Mouse (Mus musculus): ENCODE results near the gene Pitpnm2.

Pitpnm2 gene

GRCm38 (mm10) chr5:124249614-124250591 lies at the start of gene Pitpnm2:
TSS of gene Pitpnm2 (minus strand) at chr5:124249760.
- peak; percentile 73 for DNase-seq (ENCODE audit: low read depth)

GRCm38 (mm10) chr5:124299307-124299706 lies 49.7 kb upstream of the Pitpnm2 start:
- DNase-seq (ENCODE audit: low read depth) = peak; percentile 68

DNA sequence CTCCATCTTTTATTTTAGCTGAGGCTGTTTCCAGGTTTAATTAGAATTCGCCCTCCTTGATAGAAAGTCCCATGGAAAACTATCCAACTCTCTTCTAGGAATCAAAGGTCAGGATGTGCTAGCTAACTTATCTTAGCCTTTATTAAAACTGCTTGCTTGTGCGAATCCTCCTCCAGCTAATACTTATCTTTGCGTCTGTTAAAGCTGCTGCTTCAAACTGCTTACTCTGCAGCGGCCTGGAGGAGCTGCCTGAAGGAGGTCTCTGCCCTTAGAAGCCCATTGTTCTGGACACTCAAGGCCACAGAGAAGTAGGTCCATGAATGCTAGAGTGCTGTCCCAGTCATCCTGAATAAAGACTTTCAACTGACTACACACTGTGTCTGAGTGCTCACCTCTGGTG lies 46.9 kb upstream of the Pitpnm2 start:
- no peak for DNase-seq (ENCODE audit: low read depth)

GRCm38 (mm10) chr5:124293967-124294366 lies 44.4 kb upstream of the Pitpnm2 start:
- no peak for DNase-seq (ENCODE audit: low read depth)

GRCm38 (mm10) chr5:124290216-124290615 lies 40.7 kb upstream of the Pitpnm2 start:
- no peak for DNase-seq (ENCODE audit: low read depth)

DNA sequence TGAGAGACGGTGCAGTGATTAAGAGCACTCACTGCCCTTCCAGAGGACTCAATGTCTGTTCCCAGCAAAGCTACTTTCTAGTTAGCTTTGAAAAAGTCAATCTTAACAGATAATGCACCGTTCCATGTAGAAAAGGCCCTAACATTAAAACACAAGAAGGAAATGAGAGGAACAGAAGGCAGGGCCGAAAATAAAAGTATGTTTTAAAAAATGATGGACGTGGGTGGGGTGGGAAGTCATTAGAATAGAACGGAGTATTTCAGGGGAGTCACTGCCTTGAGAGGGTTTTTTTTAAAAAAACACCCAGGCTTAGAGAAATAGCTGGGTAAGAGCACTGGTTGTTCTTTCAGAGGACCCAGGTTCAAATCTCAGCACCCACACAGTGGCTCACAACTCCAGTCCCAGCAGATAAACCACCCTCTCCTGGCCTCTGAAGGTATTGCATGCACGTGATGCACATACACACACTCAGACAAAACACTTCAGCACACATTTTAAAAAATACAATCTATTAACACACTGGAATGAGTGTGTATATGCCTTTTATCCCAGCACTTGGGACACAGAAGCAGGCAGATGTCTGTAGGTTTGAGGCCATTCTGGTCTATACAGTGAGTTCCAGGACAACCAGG lies 38.2 kb upstream of the Pitpnm2 start:
- no peak for DNase-seq (ENCODE audit: low read depth)

DNA sequence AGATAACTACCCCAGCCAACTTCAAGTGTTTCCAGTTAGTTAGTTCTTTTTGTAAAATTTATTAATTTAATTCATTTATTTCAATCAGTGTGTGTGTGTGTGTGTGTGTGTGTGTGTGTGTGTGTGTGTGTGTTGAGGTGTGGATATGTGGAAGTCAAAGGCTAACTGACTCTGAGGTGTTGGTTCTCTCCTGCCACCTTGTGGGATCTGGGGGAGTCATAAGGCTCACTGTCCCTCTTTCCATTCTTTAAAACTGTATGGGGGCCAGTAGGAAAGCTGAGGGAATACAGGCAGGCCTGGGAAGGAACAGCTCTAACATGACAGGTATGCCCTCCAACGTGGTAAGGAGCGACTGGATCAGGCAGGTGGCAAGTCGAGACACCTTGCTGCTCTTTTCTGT lies 34.8 kb upstream of the Pitpnm2 start:
- DNase-seq (ENCODE audit: low read depth) = no peak

GRCm38 (mm10) chr5:124282854-124283253 lies 33.3 kb upstream of the Pitpnm2 start:
- no peak for DNase-seq (ENCODE audit: low read depth)

- no peak for DNase-seq (ENCODE audit: low read depth)
Measured at GRCm38 (mm10) chr5:124270226-124270625, 20.7 kb upstream of the Pitpnm2 start.

- no peak for DNase-seq (ENCODE audit: low read depth)
Measured at GRCm38 (mm10) chr5:124269661-124270060, 20.1 kb upstream of the Pitpnm2 start.

DNA sequence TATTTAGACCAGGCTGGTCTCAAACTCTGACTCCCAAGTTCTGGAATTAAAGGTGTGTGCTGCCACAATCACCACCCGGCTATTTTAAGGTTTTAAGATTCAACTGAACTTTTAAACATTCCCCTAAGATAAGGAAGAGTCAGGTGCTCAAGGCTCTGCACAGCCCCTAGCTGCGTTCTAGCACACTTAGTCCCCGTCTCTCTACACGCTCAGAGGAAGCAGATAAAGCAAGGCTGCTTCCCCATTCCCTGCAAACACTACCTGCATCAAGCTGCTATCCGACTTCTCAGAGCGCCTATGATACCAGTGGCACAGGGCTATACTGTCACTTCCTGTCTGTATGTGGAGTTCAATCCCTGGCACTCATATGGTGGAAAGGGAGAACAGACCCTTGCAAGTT lies 18.1 kb upstream of the Pitpnm2 start:
- no peak for DNase-seq (ENCODE audit: low read depth)

DNA sequence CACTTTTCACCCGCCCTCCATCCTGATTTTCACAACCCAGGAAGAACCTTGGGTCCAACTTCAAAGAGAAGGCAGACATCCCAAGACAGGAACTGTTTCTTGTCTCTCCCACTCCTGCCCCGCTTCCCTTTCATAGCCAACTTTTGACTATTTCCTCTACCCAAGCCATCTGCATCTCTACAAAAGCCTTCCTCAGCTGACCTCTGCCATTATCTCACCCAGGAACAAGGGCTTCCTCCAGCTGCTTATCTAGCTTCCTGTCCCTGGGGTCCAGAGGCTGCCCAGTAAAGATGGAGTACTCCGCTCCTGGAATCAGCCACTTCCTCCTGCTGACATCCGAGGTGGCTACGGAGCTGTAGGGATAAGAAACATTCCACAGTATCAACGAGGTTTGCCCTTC lies 17.3 kb upstream of the Pitpnm2 start:
- no peak for DNase-seq (ENCODE audit: low read depth)

DNA sequence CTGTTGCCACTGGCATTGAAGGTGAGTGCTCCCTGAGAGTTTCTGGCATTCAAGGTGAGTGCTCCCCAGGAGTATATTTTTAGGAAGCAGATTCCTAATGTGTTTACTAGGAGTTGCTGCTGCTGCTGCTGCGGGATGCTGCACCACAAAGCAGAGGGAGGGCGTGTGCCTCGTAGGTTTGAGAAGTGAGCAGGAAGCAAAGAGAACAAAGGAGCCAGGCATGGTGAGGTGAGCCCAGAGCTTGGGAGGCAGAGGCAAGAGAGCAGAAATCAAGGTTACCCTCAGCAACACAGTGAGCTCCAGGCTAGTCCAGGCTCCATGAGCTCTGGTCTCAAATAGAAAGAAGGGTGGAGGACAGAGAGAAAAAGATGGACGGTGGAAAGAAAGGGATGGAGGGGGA lies 13.7 kb upstream of the Pitpnm2 start:
- no peak for DNase-seq (ENCODE audit: low read depth)

- DNase-seq (ENCODE audit: low read depth) = no peak
Measured at GRCm38 (mm10) chr5:124262090-124262489, 12.5 kb upstream of the Pitpnm2 start.

GRCm38 (mm10) chr5:124259133-124259532 lies 9.6 kb upstream of the Pitpnm2 start:
- peak; percentile 17 for DNase-seq (ENCODE audit: low read depth)

GRCm38 (mm10) chr5:124258026-124258425 lies 8.5 kb upstream of the Pitpnm2 start:
- DNase-seq (ENCODE audit: low read depth) = no peak

GRCm38 (mm10) chr5:124255141-124255540 lies 5.6 kb upstream of the Pitpnm2 start:
- DNase-seq (ENCODE audit: low read depth) = no peak

GRCm38 (mm10) chr5:124253555-124253954 lies 4.0 kb upstream of the Pitpnm2 start:
- DNase-seq (ENCODE audit: low read depth) = no peak

DNA sequence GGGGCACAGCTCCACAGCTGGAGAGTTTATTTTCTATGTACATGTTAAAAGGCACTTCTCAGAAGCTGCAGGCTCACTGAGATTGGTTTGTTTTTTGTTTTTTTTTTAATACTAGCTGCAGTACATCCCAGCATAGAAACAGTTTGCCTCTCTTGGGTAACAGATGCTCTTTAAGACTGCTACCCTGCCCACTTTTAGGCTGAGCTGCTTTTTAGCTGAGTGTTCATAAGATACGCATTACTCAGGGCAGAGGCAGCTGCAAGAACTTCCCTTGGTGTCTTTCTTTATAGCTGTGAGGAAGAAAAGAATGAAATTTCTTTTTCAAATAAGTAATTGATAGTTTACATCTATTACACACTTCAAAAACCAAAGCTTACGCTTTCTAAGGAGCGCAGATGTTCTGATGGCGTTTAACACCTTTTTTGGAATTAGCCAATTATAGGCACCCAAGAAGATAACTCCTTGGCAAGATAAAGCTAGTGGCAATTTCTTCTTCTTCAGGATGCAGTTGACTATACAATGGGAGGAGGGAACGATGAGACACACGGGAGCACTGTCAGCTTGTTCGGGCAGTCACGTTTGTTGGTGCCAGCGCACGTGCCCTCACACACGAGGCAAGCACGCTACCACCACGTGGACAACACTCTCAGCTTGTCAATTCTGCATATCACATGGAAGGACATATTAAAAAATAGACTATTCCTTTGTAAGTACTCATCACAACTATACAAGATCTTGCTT lies 3.2 kb upstream of the Pitpnm2 start:
- DNase-seq (ENCODE audit: low read depth) = no peak

DNA sequence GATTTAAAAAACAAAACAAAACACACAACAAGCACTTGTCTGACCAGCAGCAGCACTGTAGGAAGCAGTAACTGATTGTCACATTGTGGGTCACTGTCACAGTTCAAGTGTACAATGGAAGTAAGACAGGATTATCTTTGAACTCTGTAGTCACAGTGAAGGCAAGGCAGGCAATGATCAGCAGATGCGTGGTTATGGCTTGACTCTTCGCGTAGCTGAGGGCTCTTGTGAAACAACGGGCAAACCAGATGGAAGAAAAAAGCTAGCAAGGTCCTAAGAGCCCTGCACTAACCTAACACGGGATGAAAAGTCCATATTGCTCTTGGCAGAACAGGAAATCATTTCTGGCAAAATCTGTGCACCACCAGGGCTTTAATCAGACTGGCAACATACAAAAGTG lies 1.5 kb upstream of the Pitpnm2 start:
- no peak for DNase-seq (ENCODE audit: low read depth)

GRCm38 (mm10) chr5:124248845-124249613 lies 531 bp downstream of the Pitpnm2 start:
- peak; percentile 61 for DNase-seq (ENCODE audit: low read depth)

Measured in induced T-regulatory cell, adult 2 months (primary cell).